Mouse (Mus musculus): ENCODE measurements around the gene Aqp2.
A peak's percentile ranks its signal among the peaks of the same experiment; 100 is the strongest.

GRCm38 (mm10) chr15:99596056-99596687 is 17.3 kb downstream of the Aqp2 start:
- TF ChIP-seq CTCF (IDR thresholded peaks at IDR 0.05; ENCODE audit: low read depth, low read length) (peak; percentile 96), TAL1 (conservative IDR thresholded peaks at IDR 0.05; ENCODE audit: low read depth, low read length) (no peak), GATA2 (IDR thresholded peaks at IDR 0.05; ENCODE audit: borderline replicate concordance, low read depth, low read length) (no peak), GATA1 (IDR thresholded peaks at IDR 0.05; ENCODE audit: borderline replicate concordance, low read length) (no peak)

Measured in G1E (cell line).